11 mouse cellular contexts compared by ENCODE assay signal in genomic region chr17:31806025-31806424, GRCm38 (mm10). TPM values are rescaled to one million over a fixed set of nuclear protein-coding genes. Genes with fewer than 3 reads are reported as not detected.
DNase-seq lines count a peak whose midpoint lies in the region; ATAC-seq and TF ChIP-seq lines count a peak whose summit lies in the region.
"Had no signal": no experiment of that assay in that cellular context is flagged by ENCODE, and none has a peak within 500 bp of the region (broad histone marks: within the 10 kb centered on the region; RNA-seq: fewer than 3 reads in every experiment).

No protein-coding gene starts in this region.

- no peak for TF ChIP-seq POLR2A in brain, embryonic 14.5 days (IDR thresholded peaks at IDR 0.05; ENCODE audit: borderline replicate concordance, extremely low read depth, insufficient read depth, insufficient read length, poor library complexity, severe bottlenecking)

- no peak for TF ChIP-seq CTCF in lung, embryonic 14.5 days (IDR thresholded peaks at IDR 0.05; ENCODE audit: low read depth)
- TF ChIP-seq CTCF in brain, embryonic 14.5 days (IDR thresholded peaks at IDR 0.05; ENCODE audit: borderline replicate concordance, extremely low read depth, insufficient read depth, insufficient read length): no peak
- no peak for TF ChIP-seq CTCF in layer of hippocampus, adult 2 months (conservative IDR thresholded peaks at IDR 0.05)

- no peaks in the 10 kb centered on the region for H3K27me3 ChIP-seq in lung, embryonic 14.5 days (ENCODE audit: insufficient read depth, low read length)
- H3K27me3 ChIP-seq in midbrain, embryonic 16.5 days (ENCODE audit: control insufficient read depth, insufficient read depth, low read depth, low read length): no peaks in the 10 kb centered on the region

- no peak overlapping the region for H3K4me3 ChIP-seq in lung, embryonic 14.5 days (ENCODE audit: low read depth, low read length)
- H3K4me3 ChIP-seq in midbrain, embryonic 16.5 days (ENCODE audit: low read depth, low read length): no peak overlapping the region
- H3K4me3 ChIP-seq in layer of hippocampus, adult 2 months: no peak overlapping the region

- intact Hi-C loops in gastrocnemius, postnatal 14 days (cut with DNase I; ENCODE audit: low total_unique reads): no loop called here

- peak; percentile 56; the same call in 1 of the 2 replicates for ATAC-seq in lung, embryonic 14.5 days (ENCODE audit: insufficient read depth)
- ATAC-seq in midbrain, embryonic 16.5 days: no peak
- no peak for ATAC-seq in erythroblast, adult 5-6 weeks (replicated peaks; ENCODE audit: low FRiP score, poor library complexity, severe bottlenecking)
- ATAC-seq in CD4-positive, CD25-positive, alpha-beta regulatory T cell, adult 4 months: no peak
- ATAC-seq: activated CD4-positive, CD25-positive, alpha-beta regulatory T cell, adult 4 months had no signal

- H3K9ac ChIP-seq in lung, embryonic 14.5 days: no peak overlapping the region
- H3K9ac ChIP-seq in midbrain, embryonic 16.5 days (ENCODE audit: low read depth, low read length): no peak overlapping the region

- H3K9me3 ChIP-seq in lung, embryonic 14.5 days (ENCODE audit: low read depth, low read length): no peaks in the 10 kb centered on the region
- no peaks in the 10 kb centered on the region for H3K9me3 ChIP-seq in midbrain, embryonic 16.5 days (replicated peaks; ENCODE audit: control insufficient read depth, low read length, poor library complexity, severe bottlenecking)

- H3K36me3 ChIP-seq in lung, embryonic 14.5 days (ENCODE audit: insufficient read depth): no peaks in the 10 kb centered on the region
- H3K36me3 ChIP-seq in midbrain, embryonic 16.5 days (ENCODE audit: control insufficient read depth, insufficient read depth, low read length): no peaks in the 10 kb centered on the region

- H3K4me1 ChIP-seq in lung, embryonic 14.5 days (ENCODE audit: insufficient read depth): peaks cover 4% of the 10 kb centered on the region
- H3K4me1 ChIP-seq in midbrain, embryonic 16.5 days (ENCODE audit: control insufficient read depth, insufficient read depth, low read length): peaks cover 7% of the 10 kb centered on the region; the same call in 1 of the 2 replicates

- H3K4me2 ChIP-seq in lung, embryonic 14.5 days: no peak overlapping the region
- H3K4me2 ChIP-seq in midbrain, embryonic 16.5 days (ENCODE audit: low read length): no peak overlapping the region

- peak overlapping the region; percentile 75 for H3K27ac ChIP-seq in lung, embryonic 14.5 days (ENCODE audit: low read depth)
- H3K27ac ChIP-seq in midbrain, embryonic 16.5 days (ENCODE audit: low read length): 0 out of 2 replicates have a peak overlapping the region, but pooled peaks have one; percentile 10
- H3K27ac ChIP-seq in layer of hippocampus, adult 2 months: no peak overlapping the region

- 40% methylated on average over 8 of the region's 8 CpGs for WGBS in lung, embryonic 14.5 days
- WGBS in midbrain, embryonic 16.5 days: 23% methylated on average over 8 of the region's 8 CpGs

- peak; percentile 91 for DNase-seq in lung, embryonic 14.5 days
- DNase-seq in lung, adult 18-20 months: no peak
- peak; percentile 84 for DNase-seq in brain, embryonic 14.5 days (ENCODE audit: low read depth)
- DNase-seq in gastrocnemius, postnatal 14 days: peak; percentile 55
- no peak for DNase-seq in layer of hippocampus, adult 2 months (ENCODE audit: low spot score in 2 of 2)
- DNase-seq: heart, adult 18-20 months; thymus, adult 18-20 months had no signal

RNA-seq across cellular contexts. Expression of gene Sik1, which starts 49.6 kb away (rescaled TPM):
- polyA plus RNA-seq in lung, embryonic 14.5 days (2014; fragmentation: Nextera tagmentation; extraction: Ambion mirVana): 25.0 and 26.2 TPM in 2 replicates
- polyA plus RNA-seq in brain, embryonic 14.5 days (2012; rRNA removed): 21.2 and 29.9 TPM in 2 replicates
- 10 to 100 TPM; 18.1 to 18.6 TPM for total RNA-seq in gastrocnemius, postnatal 14 days (2021)
- 16.7 and 20.9 TPM in 2 replicates for polyA plus RNA-seq in midbrain, embryonic 16.5 days (2015; fragmentation: Nextera tagmentation; extraction: Ambion mirVana)
- 10 to 100 TPM; 12.4 to 15.4 TPM for total RNA-seq in layer of hippocampus, adult 2 months (2021)
- total RNA-seq in erythroblast, adult 5-6 weeks (2015; ENCODE audit: low replicate concordance): 1.5 and 4.2 TPM in 2 replicates
- 2.8 and 3.5 TPM in 2 replicates for total RNA-seq in erythroblast, adult 5-6 weeks (2017; ENCODE audit: low replicate concordance)
- 1 to 10 TPM; 2.0 to 4.2 TPM for polyA plus RNA-seq in CD4-positive, CD25-positive, alpha-beta regulatory T cell, adult 4 months (2017; shearing (Covaris generic))

Comparison
In these comparisons a context has a peak if more than half of its experiments do, and no peak if none do; other contexts are left out.
1. DNase-seq: peak in lung, embryonic 14.5 days (single experiment), brain, embryonic 14.5 days (single experiment) and gastrocnemius, postnatal 14 days (single experiment); none in lung, adult 18-20 months (0 of 2) and layer of hippocampus, adult 2 months (0 of 2).